Mouse (Mus musculus): ENCODE results near the gene Meox1.

Meox1 gene

GRCm38 (mm10) chr11:101894204-101894603, at the start of gene Meox1:
TSS of gene Meox1 (minus strand) at chr11:101894374.
- in situ Hi-C loops (cut with MboI; ENCODE audit: low pct_unique_long_range_greater_than_20kb in 1 of 2, low sequenced_read_pairs in 2 of 2, unreplicated experiment in 1 of 2): no loop called here

- in situ Hi-C loops (cut with MboI; ENCODE audit: low pct_unique_long_range_greater_than_20kb in 1 of 2, low sequenced_read_pairs in 2 of 2, unreplicated experiment in 1 of 2): no loop called here
These were observed 48.9 kb upstream of the Meox1 start for GRCm38 (mm10) chr11:101943055-101943454.

- in situ Hi-C loops (cut with MboI; ENCODE audit: low pct_unique_long_range_greater_than_20kb in 1 of 2, low sequenced_read_pairs in 2 of 2, unreplicated experiment in 1 of 2): no loop called here
These were observed 42.9 kb upstream of the Meox1 start for GRCm38 (mm10) chr11:101937108-101937507.

- in situ Hi-C loops (cut with MboI; ENCODE audit: low pct_unique_long_range_greater_than_20kb in 1 of 2, low sequenced_read_pairs in 2 of 2, unreplicated experiment in 1 of 2): no loop called here
These were observed 42.2 kb upstream of the Meox1 start for GRCm38 (mm10) chr11:101936421-101936820.

GRCm38 (mm10) chr11:101935743-101936142, 41.6 kb upstream of the Meox1 start:
- in situ Hi-C loops (cut with MboI; ENCODE audit: low pct_unique_long_range_greater_than_20kb in 1 of 2, low sequenced_read_pairs in 2 of 2, unreplicated experiment in 1 of 2): no loop called here

GRCm38 (mm10) chr11:101931978-101932377, 37.8 kb upstream of the Meox1 start:
- in situ Hi-C loops (cut with MboI; ENCODE audit: low pct_unique_long_range_greater_than_20kb in 1 of 2, low sequenced_read_pairs in 2 of 2, unreplicated experiment in 1 of 2): no loop called here

- in situ Hi-C loops (cut with MboI; ENCODE audit: low pct_unique_long_range_greater_than_20kb in 1 of 2, low sequenced_read_pairs in 2 of 2, unreplicated experiment in 1 of 2): no loop called here
These were observed 34.0 kb upstream of the Meox1 start for GRCm38 (mm10) chr11:101928030-101928762.

GRCm38 (mm10) chr11:101926951-101927589, 32.9 kb upstream of the Meox1 start:
- in situ Hi-C loops (cut with MboI; ENCODE audit: low pct_unique_long_range_greater_than_20kb in 1 of 2, low sequenced_read_pairs in 2 of 2, unreplicated experiment in 1 of 2): no loop called here

GRCm38 (mm10) chr11:101925636-101926035, 31.5 kb upstream of the Meox1 start:
- in situ Hi-C loops (cut with MboI; ENCODE audit: low pct_unique_long_range_greater_than_20kb in 1 of 2, low sequenced_read_pairs in 2 of 2, unreplicated experiment in 1 of 2): no loop called here

- in situ Hi-C loops (cut with MboI; ENCODE audit: low pct_unique_long_range_greater_than_20kb in 1 of 2, low sequenced_read_pairs in 2 of 2, unreplicated experiment in 1 of 2): loop anchor here (5.0 kb wide), 1 partner anchor 43 kb away; the partner anchor contains the start of gene Sost (in 2 of the 2)
These were observed 30.3 kb upstream of the Meox1 start for GRCm38 (mm10) chr11:101924441-101924976.

GRCm38 (mm10) chr11:101923988-101924387, 29.8 kb upstream of the Meox1 start:
- in situ Hi-C loops (cut with MboI; ENCODE audit: low pct_unique_long_range_greater_than_20kb in 1 of 2, low sequenced_read_pairs in 2 of 2, unreplicated experiment in 1 of 2): loop anchor here (5.0 kb wide), 1 partner anchor 43 kb away; the partner anchor contains the start of gene Sost (in 2 of the 2)

GRCm38 (mm10) chr11:101921361-101921952, 27.3 kb upstream of the Meox1 start:
- in situ Hi-C loops (cut with MboI; ENCODE audit: low pct_unique_long_range_greater_than_20kb in 1 of 2, low sequenced_read_pairs in 2 of 2, unreplicated experiment in 1 of 2): loop anchor here (5.0 kb wide), 1 partner anchor 46 kb away; the partner anchor contains the start of gene Sost (in 2 of the 2)

GRCm38 (mm10) chr11:101919660-101920059, 25.5 kb upstream of the Meox1 start:
- in situ Hi-C loops (cut with MboI; ENCODE audit: low pct_unique_long_range_greater_than_20kb in 1 of 2, low sequenced_read_pairs in 2 of 2, unreplicated experiment in 1 of 2): loop anchor here (5.0 kb wide), 1 partner anchor 48 kb away; the partner anchor contains the start of gene Sost (in 2 of the 2)

GRCm38 (mm10) chr11:101918609-101919008, 24.4 kb upstream of the Meox1 start:
- in situ Hi-C loops (cut with MboI; ENCODE audit: low pct_unique_long_range_greater_than_20kb in 1 of 2, low sequenced_read_pairs in 2 of 2, unreplicated experiment in 1 of 2): no loop called here

GRCm38 (mm10) chr11:101916772-101917171, 22.6 kb upstream of the Meox1 start:
- in situ Hi-C loops (cut with MboI; ENCODE audit: low pct_unique_long_range_greater_than_20kb in 1 of 2, low sequenced_read_pairs in 2 of 2, unreplicated experiment in 1 of 2): no loop called here

- in situ Hi-C loops (cut with MboI; ENCODE audit: low pct_unique_long_range_greater_than_20kb in 1 of 2, low sequenced_read_pairs in 2 of 2, unreplicated experiment in 1 of 2): loop anchor here (5.0 kb wide), 1 partner anchor 91 kb away; no protein-coding TSS in a partner anchor
These were observed 19.4 kb upstream of the Meox1 start for GRCm38 (mm10) chr11:101913591-101913990.

GRCm38 (mm10) chr11:101911855-101912579, 17.8 kb upstream of the Meox1 start:
- in situ Hi-C loops (cut with MboI; ENCODE audit: low pct_unique_long_range_greater_than_20kb in 1 of 2, low sequenced_read_pairs in 2 of 2, unreplicated experiment in 1 of 2): loop anchor here (5.0 kb wide), 1 partner anchor 90 kb away; no protein-coding TSS in a partner anchor

- in situ Hi-C loops (cut with MboI; ENCODE audit: low pct_unique_long_range_greater_than_20kb in 1 of 2, low sequenced_read_pairs in 2 of 2, unreplicated experiment in 1 of 2): loop anchor here (5.0 kb wide), 1 partner anchor 88 kb away; no protein-coding TSS in a partner anchor
These were observed 16.2 kb upstream of the Meox1 start for GRCm38 (mm10) chr11:101910230-101910946.
